In the genomic region with DNA sequence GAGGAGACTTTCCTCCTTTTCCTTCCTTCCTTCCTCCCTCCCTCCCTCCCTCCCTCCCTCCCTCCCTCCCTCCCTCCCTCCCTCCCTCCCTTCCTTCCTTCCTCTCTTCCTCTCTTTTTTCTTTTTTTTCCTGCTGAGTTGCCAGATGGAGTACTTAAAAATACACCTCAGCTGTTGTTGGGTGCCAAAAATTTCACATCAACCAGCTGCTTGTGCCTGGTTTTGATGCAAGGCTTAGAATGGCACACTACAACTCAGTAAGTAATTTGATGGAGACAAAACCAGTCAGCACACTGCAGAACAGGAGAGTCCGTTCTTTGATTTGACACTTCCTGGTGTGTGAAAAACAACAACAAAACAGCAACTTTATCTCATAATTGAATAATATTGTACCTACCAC, we compare ENCODE assay signal across 17 mouse cellular contexts. TPM values are rescaled to one million over a fixed set of nuclear protein-coding genes. Genes with fewer than 3 reads are reported as not detected.
"Had no signal": no experiment of that assay in that cellular context is flagged by ENCODE, and none has a peak within 500 bp of the region (broad histone marks: within the 10 kb centered on the region; RNA-seq: fewer than 3 reads in every experiment).

No protein-coding gene starts in this region.

- H3K4me2 ChIP-seq: lung, embryonic 14.5 days; midbrain, embryonic 12.5 days; neural tube, embryonic 12.5 days; stomach, embryonic 15.5 days had no signal

- H3K9me3 ChIP-seq: midbrain, embryonic 10.5 days; midbrain, embryonic 12.5 days; neural tube, embryonic 12.5 days; stomach, embryonic 15.5 days had no signal

- H3K27me3 ChIP-seq: midbrain, embryonic 12.5 days; neural tube, embryonic 12.5 days; stomach, embryonic 15.5 days had no signal

- ATAC-seq: midbrain, embryonic 16.5 days had no signal

- H3K9ac ChIP-seq: liver, embryonic 14.5 days; lung, embryonic 14.5 days; midbrain, embryonic 12.5 days; neural tube, embryonic 12.5 days; stomach, embryonic 15.5 days had no signal

- H3K4me3 ChIP-seq: midbrain, embryonic 10.5 days; midbrain, embryonic 12.5 days; myocyte; neural tube, embryonic 12.5 days; stomach, embryonic 15.5 days had no signal

- H3K4me1 ChIP-seq: midbrain, embryonic 10.5 days; neural tube, embryonic 12.5 days; stomach, embryonic 15.5 days had no signal

- DNase-seq: lung, adult 18-20 months; lung, embryonic 14.5 days; lung, postnatal 10 days; lung, postnatal 4 days; midbrain, embryonic 14.5 days; thymus, adult 18-20 months; thymus, postnatal 14 days; thymus, postnatal 36 days had no signal

- H3K27ac ChIP-seq: liver, embryonic 14.5 days; midbrain, embryonic 10.5 days; midbrain, embryonic 12.5 days; neural tube, embryonic 12.5 days; stomach, embryonic 15.5 days; stomach, postnatal 0 days had no signal

- H3K36me3 ChIP-seq: midbrain, embryonic 10.5 days; midbrain, embryonic 12.5 days; neural tube, embryonic 12.5 days; stomach, embryonic 15.5 days had no signal

RNA-seq across cellular contexts. Expression of a gene that starts 42.9 kb away (rescaled TPM):
- polyA plus RNA-seq: liver, embryonic 16.5 days; myocyte had no signal
